Mouse (Mus musculus) embryo, embryonic 11 days (tissue): ENCODE data around the gene Rnf115.
"Not testable (repeated sequence)": the region's sequence is repeated elsewhere in the genome, so short reads cannot be mapped to it uniquely, and the experiment has no call there.

Source experiments
- DNase-seq: peaks from one replicate; pipeline ENCODE4 v3.0.0-alpha.2; 2015

Rnf115 gene

DNA sequence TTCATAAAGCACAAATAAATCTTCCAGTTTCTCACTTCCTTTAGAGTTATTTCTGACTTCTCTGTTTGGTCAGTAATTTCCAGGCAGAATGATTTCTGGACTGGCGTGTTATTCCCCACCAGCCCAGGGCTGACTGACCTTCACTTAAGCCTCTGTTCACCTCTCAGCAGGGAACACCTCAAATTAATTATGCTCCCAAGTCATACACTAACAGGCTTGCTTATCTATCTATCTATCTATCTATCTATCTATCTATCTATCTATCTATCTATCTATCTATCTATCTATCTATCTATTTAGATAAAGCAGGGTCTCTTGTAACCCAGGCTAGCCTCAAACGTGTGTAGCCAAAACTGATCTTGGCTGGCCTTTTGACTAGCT, 18.8 kb upstream of the Rnf115 start:
- DNase-seq, result no peak

DNA sequence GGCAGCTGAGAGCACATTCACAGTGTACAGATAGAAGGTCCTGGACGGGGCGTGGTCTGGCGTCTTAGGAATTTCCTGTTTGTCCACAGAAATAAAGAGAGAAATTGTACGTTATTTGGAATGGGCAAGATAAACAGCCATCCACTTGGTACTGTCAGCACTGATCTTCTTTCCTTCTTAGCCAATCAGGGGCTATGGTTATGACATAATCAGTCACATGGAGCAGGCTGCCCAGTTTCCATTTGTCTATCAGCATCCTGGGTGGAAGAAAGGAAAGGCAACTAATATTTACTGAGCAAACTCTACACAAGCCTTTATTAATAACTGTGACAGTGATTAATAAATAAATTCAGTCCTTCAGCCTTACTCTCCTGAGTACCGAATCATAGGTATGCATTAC, 13.2 kb upstream of the Rnf115 start:
- no peak for DNase-seq

DNA sequence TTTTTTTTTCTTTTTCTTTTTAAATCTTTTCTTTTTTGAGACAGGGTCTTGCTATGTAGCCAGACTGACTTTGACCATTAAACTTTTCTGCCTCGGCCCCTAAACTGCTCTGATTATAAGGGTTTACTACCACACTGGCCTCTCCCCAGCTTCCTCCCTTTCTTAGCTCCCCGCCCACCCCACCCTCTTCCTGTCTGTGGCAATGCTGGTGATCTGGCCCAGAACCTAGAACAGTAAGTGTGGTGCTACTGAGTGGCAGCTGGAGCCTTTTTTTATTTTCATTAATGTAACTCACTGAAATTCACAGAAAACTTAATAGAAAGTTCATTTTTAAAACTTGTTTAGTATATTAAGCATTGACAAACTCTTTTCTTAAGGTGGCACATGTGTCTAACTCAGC, 11.6 kb upstream of the Rnf115 start:
- no peak for DNase-seq

DNA sequence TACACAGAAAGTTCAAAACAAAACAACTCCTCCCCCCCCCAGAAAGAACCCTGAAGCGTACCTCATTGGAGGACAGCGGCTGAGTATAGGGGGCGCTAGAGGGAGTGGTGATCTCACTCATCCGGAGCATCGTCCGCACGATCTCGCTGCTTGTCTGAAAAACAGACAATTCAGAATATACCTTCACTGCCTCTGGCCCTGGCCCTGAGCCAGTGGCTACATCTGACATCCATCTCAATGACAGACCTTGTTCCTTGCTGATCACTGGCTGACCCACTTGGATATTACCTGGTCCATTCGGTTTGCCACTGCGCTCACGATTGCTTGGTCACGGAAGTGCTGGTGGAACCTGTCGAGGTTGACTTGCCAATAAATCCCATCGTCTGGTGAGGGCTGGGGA, 8.3 kb upstream of the Rnf115 start:
- DNase-seq, result peak; percentile 75

DNA sequence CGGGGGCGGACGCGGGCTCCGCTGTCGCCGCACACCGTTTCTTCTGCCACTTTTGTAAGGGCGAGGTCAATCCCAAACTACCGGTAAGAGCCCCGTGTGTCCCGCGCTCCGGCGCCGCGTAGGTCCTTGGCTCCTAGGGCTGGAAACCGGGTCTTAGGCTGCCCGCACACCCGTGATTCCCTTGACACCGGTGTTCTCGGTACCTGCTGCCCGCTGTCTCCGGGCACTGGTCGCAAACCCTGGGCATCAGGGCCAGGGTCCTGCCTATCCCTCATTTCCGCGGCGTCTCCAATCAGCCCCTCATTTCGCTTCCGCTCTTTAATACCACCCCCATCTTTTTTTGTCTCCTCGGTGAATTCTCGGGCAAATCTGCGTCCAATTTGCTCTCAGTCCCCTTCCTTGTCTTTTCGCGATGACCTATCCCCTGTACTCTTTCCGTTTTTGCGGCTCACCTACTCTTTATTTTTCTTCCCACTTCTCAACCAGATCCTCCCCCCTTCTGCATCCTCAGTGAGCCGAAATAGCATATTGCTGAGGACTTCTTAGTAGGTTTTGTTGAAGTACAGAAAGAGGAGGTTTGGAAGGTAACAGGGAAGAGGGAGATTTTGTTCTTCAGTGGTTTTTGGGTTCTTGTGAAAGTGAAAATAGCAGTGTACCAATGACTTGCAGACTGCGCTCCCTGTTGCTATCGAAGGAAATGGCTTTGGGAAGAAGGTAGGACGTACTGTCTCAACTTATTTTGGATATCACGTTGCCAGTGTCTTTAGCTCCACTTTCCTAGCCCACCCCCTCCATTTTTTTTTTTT, 567 bp downstream of the Rnf115 start:
- no peak for DNase-seq

DNA sequence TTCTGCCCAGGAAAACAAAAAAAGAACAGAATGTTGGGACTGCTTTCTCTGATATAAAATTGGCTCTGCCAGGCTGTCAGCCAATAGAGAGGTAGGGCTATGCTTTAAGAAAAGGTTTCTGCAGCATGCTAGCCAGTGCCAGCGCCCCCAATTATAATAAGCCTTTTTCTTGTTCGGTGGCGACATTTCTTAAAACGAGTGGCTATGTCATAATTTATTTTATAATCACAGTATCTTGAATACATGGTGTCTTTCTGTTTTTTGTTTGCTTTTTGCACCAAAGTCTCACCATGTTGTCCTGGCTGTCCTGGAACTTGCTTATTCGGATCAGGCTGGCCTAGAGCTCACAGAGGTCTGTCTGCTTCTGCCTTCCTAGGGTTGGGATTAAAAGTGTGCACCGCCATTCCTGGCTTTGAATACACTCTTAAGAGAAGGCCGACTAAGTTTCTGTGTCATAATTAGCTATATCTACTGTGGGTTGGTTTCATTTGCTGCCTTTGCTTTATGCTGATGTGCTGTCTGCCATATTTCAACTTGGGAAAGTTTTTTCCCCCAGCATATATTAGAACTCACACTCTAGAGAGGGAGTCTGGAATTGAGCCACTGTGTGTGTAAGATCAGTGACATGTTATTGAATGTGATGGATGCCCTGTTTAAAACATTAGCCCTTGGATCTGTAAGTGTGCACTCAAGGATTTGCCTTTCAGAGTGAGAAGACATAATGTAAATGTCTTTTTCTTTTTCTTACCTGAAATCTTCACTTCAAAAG, 1.4 kb downstream of the Rnf115 start:
- DNase-seq, result no peak

DNA sequence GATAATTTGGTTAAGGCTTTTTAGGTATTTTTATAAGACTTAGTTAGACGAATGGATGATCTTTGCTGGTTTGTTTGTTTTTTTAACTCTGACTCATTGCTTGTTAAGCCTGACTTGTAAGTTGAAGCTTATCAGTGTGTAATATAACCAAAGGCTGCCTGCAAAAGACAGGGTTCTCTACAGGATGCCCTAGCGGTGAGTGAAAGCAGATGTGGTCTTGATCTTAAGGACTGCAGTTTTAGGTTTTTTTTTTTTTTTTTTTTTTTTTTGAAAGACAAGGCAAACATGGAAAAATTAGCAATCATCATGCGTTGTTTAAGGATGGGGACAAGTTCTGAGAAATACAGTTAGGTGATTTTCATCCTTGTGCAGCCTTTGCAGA, 1.9 kb downstream of the Rnf115 start:
- peak; percentile 51 for DNase-seq

DNA sequence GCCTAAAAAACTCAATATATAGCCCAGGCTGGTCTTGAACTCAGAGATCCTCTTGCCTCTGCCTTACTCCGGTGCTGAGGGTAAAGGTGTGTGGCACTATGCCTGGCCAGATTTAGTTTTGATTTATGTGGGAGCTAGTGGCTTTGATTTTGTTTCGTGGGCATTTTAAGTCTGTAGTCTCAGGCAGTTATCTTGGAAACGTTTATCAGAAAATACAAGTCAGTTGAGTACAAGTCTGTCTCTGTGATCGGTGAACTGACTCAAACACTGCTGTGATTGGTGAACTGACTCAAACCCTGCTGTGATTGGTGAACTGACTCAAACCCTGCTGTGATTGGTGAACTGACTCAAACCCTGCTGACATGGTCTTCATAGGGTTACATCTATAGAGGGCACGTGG, 3.3 kb downstream of the Rnf115 start:
- no peak for DNase-seq

DNA sequence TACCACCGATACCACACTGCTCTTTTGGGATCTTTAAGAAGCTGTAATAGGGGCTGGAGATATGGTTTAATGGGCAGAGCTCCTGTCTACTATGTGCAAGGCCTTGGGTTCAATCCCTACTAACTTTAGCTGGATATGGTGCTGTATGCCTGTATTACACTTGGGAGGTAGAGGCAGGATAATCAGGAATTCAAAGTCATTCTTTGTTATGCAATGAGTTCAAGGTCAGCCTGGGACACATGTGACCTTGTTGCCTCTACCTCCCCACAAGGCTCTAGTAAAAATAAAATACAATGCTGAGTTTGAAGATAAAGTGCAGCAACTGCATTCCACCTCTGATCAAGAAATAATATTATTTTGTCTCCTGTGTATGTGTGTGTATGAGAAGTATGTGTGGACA, 6.5 kb downstream of the Rnf115 start:
- DNase-seq, result no peak

DNA sequence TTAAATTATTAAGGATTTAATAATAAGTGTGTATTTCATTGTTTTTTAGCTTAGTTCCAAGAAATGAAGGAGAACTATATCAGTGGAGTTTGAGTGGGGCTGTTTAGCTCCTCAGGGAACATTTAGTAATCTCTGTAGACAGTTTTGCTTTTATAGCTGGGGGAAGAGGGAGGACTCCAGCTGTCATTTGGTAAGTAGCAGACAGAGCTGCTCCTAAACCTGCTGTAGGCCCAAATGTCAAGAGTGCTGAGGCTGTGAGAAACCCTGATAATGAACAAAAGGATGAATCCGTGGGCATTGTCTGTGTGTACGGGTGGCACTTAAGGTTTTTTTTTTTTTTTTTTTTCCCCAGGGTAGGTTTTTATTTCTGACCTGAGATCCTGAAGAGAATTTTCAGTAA, 7.7 kb downstream of the Rnf115 start:
- DNase-seq, result no peak

DNA sequence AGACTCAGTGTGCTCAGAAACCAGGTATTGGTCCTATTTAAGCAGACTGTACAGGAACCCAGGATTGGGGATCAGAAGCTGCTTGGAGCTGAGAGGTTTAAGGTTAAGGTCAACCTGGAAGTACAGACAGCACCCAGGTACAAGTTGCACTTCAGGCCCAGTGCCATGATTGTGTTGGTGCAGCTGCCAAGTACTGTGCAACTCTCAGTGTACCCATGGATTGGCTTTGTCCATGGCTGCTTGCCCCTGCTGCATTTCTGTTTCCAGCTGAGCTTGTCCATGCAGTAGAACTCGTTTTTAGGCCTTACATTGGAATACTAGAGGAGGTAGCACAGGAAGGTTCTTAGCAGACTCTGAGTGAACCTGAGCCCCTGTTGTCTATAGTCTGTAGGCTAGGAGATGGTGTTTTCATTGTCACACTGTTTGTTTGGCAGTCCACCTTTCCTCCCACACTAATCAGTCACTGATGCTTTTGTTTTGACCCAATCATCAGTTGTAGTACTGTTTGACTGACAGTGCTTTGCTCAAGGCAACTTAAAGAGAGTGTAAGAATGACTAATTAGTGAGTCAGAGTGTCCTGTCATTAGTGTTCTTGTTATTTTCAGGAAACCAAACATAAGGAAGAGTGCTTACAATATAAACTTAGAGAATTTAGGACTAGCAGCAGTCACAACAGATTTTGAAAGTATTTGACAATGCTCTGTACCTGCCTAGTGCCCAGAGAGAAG, 9.7 kb downstream of the Rnf115 start:
- DNase-seq, result no peak

DNA sequence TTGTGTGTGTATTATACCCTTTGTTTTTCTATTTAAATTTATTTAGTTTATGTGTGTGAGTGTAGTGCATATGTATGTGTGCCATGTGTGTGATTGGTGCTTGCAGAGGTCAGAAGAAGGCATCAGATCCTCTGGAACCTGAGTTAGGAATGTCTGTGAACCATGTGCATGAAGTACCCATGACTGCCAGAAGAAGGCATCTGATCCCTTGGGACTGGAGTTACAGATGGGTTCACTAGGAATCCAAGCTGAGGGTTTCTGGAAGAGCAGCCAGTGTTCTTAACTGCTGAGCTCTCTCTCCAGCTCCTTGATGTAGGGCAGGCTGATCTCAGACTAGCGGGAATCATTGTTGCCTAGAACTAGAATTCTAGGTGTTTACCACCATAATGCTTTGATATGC, 10.5 kb downstream of the Rnf115 start:
- DNase-seq, result peak; percentile 12

DNA sequence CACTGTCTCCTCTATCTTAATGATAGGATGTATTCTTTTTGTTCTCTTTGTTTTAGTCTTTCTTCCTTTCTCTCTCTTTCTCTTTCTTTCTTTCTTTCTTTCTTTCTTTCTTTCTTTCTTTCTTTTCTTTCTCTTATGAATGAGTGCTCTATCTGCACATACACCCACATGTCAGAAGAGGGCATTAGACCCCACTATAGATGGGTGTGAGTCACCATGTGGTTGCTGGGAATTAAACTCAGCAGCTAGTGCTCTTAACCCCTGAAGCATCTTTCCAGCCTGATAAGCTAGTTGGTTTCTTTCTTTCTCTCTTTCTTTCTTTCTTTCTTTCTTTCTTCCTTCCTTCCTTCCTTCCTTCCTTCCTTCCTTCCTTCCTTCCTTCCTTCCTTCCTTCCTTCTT, 12.8 kb downstream of the Rnf115 start:
- DNase-seq, result not testable (repeated sequence)

DNA sequence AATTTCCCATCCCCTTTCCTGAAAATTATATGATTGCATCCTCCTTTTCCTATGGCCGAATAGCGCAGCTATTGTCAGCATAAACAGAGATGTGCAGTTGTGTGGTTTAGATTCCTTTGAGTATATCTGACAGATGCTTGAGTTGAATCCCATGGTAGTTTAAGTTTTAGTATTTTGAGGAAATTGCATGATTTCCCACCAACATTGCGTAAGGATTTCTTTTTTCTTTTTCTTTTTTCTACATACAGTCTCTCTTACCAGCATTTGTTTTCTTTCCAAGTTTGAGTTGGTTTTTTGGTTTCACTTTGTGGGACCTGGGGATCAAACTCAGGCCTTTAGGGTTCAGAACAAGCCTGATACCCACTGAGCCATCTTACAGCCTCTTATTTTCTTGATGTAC, 16.9 kb downstream of the Rnf115 start:
- DNase-seq, result no peak

DNA sequence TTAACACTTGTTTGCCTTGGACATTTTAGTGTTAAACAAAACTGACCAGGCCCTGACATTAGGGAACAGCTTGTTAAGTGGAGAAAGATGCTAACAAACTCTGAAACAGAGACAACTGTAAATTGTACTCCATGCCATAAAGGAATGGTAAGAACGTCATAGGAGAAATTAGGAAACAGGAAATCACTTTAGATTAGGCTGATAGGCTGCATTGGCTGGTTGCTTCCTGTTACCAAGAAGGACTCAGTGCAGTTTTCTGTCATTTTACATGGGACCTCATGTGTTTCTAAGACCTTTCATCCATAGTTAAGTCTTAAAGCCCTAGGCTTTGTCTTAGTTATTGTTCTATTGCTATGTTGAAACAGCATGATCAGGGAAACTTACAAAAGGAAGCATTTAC, 19.4 kb downstream of the Rnf115 start:
- no peak for DNase-seq

DNA sequence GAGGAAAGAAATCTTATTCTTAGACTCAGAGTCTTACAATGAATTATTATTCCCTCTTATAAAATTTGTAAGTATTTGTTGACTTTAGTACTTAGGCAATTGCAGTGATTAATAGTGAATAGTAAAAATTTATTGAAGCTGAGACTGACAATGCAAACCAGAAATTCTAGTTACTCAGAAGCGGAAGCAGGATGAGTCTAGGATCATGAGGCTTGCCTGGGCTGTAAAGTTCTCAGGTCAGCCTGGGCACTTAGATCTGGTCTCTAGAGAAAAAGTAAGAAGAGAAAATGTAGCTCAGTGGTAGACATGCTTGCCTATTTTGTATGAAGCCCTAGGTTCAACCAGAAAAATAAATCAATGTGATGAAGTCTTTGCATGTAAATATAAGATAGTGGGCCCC, 28.5 kb downstream of the Rnf115 start:
- no peak for DNase-seq

DNA sequence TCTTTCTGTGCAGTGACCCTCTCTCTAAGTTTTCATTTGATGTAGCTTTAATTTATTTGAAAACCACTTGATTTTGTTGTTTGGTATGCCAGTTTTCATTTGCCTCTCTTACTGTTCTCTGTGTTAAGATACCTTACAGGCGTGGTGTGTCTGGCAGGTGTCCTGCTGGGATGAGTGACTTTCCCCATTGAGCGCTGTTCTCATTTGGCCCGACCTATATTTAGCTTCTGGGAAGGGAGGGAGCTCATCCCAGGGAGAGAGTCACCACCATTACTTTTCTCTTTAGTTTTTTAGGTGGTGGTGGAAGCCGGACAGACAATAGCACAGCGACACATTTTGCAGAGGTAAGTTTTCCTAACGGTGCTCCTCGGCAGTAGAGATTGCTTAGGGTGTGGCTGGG, 30.2 kb downstream of the Rnf115 start:
- no peak for DNase-seq

DNA sequence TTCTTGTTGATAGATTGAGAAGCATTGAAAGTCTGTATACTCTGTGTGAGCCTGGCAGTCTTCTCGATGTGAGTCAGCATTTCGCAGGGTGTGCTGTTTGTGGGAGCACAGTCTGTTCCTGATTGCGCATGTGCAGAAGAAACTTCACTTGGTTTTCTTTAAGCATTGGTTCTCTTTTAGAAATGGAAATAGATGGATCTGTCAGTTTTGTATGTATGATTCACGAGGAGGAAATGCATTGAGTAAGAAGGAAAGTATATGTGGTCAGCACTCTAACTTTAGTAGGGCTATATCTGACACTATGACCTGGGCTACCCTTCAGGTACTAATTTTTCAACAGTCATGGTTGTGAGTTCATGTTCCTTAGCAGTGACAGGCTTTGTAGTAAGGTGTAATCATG, 32.2 kb downstream of the Rnf115 start:
- no peak for DNase-seq

DNA sequence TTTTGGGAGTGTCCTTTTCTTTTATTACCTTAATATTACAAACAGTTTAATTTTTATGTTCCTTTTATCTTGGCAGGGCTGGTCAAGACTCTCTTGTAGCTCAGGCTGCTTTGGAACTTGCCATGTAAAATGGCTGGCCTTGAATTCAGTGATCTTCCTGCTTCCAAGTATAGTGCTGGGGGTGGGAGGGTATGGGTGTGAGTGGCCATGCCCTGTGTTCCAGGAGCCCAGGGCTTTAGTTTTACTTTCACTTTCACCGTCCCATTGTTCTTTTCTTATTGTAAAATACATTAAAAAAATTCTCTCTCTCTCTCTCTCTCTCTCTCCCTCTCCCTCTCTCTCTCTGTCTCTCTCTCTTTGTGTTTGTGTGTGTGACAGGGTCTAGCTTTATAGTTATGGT, 37.1 kb downstream of the Rnf115 start:
- DNase-seq, result no peak

DNA sequence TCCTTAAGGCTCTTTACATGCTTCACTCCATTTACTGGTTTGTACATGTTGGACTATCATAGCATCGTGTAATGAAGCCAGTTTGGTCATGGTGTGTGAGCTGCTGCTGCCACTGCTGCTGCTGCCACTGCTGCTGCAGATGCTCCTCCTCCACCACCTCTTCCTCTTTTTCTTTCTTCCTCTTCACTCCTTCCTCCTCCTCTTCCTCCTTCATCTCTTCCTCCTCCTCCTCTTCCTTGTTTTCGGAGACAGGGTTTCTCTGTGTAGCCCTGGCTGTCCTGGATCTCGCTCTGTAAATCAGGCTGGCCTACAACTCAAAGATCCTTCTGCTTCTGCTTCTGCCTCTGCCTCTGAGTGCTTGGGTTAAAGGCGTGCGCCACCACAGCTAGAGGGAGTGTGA, 42.5 kb downstream of the Rnf115 start:
- DNase-seq, result no peak

DNA sequence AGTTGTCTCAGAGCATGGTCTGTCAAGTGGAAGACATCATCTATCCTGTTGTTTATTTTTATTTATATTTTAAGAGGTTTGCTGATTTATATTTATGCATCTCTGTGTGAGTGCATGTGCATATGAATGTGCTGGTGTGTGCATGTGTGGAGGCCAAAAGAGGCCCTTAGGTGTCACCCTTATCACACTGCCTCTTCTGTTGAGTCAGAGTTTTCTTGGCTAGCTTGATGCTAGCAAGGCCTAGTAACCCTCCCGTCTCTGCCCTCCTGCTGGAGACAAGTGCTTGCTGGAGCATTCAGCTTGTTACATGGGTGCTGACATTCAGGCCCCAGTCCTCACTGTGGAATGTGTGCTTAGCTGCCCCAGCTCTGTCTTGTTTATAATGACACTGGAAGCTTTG, 45.5 kb downstream of the Rnf115 start:
- no peak for DNase-seq

DNA sequence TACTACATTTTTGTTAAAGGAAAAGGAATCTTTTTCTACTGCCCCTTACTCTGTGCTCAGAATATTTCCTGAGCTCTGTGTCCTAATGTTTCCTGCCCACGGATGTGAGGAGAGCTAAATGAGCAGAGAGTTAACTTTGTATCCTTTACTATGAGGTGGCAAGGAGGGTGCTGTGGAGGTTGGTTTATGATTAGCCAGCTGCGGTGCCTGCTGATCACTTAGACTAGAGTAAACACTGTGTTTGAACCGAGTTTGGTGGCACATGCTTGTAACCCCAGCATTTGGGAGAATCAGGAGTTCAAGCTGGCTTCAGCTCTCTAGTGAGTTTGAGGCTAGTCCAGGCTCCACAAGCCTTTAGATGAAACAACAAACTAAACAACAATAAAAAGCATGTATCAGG, 49.7 kb downstream of the Rnf115 start:
- no peak for DNase-seq

DNA sequence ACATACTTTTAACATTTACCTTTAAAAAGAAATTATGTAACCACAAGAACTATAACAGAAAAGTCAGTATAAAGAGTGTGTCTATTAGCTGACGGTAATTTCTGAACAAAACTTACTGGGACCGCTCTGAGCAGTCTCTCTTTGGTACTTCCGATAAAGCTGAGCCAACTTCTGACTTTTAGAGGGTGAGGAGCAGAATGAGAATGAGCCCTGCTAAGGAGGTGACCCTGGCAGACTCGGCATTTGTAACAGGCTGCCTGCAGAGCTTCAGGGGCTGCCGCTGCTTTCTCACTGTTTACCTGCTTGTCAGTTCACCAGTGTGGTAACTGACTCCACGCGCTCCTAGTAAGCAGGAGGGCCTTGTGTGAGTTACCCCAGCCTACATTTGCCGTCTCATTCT, 54.8 kb downstream of the Rnf115 start:
- DNase-seq, result no peak

DNA sequence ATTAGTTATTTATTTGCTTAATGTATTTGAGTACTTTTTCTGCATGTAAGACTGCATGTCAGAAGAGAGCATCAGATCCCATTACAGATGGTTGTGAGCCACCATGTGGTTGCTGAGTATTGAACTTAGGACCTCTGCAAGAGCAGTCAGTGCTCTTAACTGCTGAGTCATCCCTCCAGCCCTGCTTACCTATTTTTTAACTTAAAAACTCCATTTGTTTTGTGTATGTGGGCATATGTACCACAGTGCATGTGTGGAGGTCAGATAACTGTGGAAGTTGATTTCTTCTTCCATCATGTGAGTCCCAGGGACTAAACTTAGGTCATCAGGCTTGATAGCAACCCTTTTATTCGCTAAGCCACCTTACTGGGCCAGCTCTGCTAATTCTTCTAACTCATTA, 60.3 kb downstream of the Rnf115 start:
- DNase-seq, result no peak
